Mouse (Mus musculus): Measurements from ENCODE around the gene Rpl23.

GRCm38 (mm10) chr11:97803847-97804246 lies 21.6 kb upstream of the Rpl23 start:
- TF ChIP-seq CTCF (IDR thresholded peaks at IDR 0.05; ENCODE audit: extremely low read depth, insufficient read depth, insufficient read length, insufficient replicate concordance) (no peak), POLR2A (IDR thresholded peaks at IDR 0.05; ENCODE audit: low read depth, low read length) (no peak)

All from spleen, adult 2 months (tissue).